Mouse (Mus musculus) urinary bladder, postnatal 25 days (tissue): ENCODE data around the gene Trpm5.

Experiments used
- DNase-seq: peaks from one replicate; pipeline ENCODE4 v3.0.0; 2022; ENCODE audit warnings: low spot score

The Trpm5 gene

GRCm38 (mm10) chr7:143106062-143106461 lies 11.6 kb upstream of the Trpm5 start, which contains the start of gene Kcnq1:
Gene Kcnq1, plus strand, starts transcription at chr7:143106362.
- no peak for DNase-seq

- DNase-seq = no peak
Observed at GRCm38 (mm10) chr7:143105258-143105897, 10.9 kb upstream of the Trpm5 start.

GRCm38 (mm10) chr7:143100759-143101158 lies 6.3 kb upstream of the Trpm5 start:
- DNase-seq = no peak

- DNase-seq = no peak
Observed at GRCm38 (mm10) chr7:143095554-143095907, 1.1 kb upstream of the Trpm5 start.

GRCm38 (mm10) chr7:143093847-143094246 lies 595 bp downstream of the Trpm5 start:
- DNase-seq = no peak

- DNase-seq = no peak
Observed at GRCm38 (mm10) chr7:143087070-143087579, 7.3 kb downstream of the Trpm5 start.

- peak; percentile 65 for DNase-seq
Observed at GRCm38 (mm10) chr7:143086366-143086765, 8.1 kb downstream of the Trpm5 start.

GRCm38 (mm10) chr7:143083708-143084107 lies 10.7 kb downstream of the Trpm5 start:
- DNase-seq = no peak

GRCm38 (mm10) chr7:143082024-143082423 lies 12.4 kb downstream of the Trpm5 start:
- DNase-seq = no peak

- no peak for DNase-seq
Observed at GRCm38 (mm10) chr7:143077351-143077750, 17.1 kb downstream of the Trpm5 start.

- DNase-seq = no peak
Observed at GRCm38 (mm10) chr7:143075394-143075793, 19.0 kb downstream of the Trpm5 start.

GRCm38 (mm10) chr7:143073086-143073485 lies 21.4 kb downstream of the Trpm5 start:
- no peak for DNase-seq

GRCm38 (mm10) chr7:143072605-143073004 lies 21.8 kb downstream of the Trpm5 start:
- DNase-seq = no peak

- no peak for DNase-seq
Observed at GRCm38 (mm10) chr7:143070506-143071070, 23.9 kb downstream of the Trpm5 start.

GRCm38 (mm10) chr7:143069751-143070400 lies 24.6 kb downstream of the Trpm5 start:
- DNase-seq = peak; percentile 36

GRCm38 (mm10) chr7:143068882-143069591 lies 25.4 kb downstream of the Trpm5 start, which contains the start of gene Tssc4:
Gene Tssc4, plus strand, starts transcription at chr7:143069249.
- DNase-seq = peak; percentile 89

- peak; percentile 25 for DNase-seq
Observed at GRCm38 (mm10) chr7:143068316-143068881, 26.0 kb downstream of the Trpm5 start.

GRCm38 (mm10) chr7:143067897-143068296 lies 26.5 kb downstream of the Trpm5 start:
- no peak for DNase-seq

- no peak for DNase-seq
Observed at GRCm38 (mm10) chr7:143067469-143067868, 27.0 kb downstream of the Trpm5 start.

- DNase-seq = no peak
Observed at GRCm38 (mm10) chr7:143065692-143066091, 28.8 kb downstream of the Trpm5 start.

GRCm38 (mm10) chr7:143064226-143064625 lies 30.2 kb downstream of the Trpm5 start:
- DNase-seq = no peak

- DNase-seq = no peak
Observed at GRCm38 (mm10) chr7:143062704-143063103, 31.7 kb downstream of the Trpm5 start.
